Mouse (Mus musculus): ENCODE measurements around the gene Ypel5. TPM values are rescaled to one million over a fixed set of nuclear protein-coding genes. Genes with fewer than 3 reads are reported as not detected.

Ypel5 gene
- polyA plus RNA-seq, 1 experiment from 2014 or later: 74.5 TPM

GRCm38 (mm10) chr17:72895506-72895905 lies 59.3 kb downstream of the Ypel5 start:
- Histone ChIP-seq H3K36me3 (no peaks in the 10 kb centered on the region), H3K9me3 (no peaks in the 10 kb centered on the region), H3K4me3 (no peak overlapping the region), H3K9ac (replicated peaks) (no peak overlapping the region), H3K4me2 (replicated peaks) (no peak overlapping the region), H3K4me1 (0 out of 2 replicates have a peak, but pooled peaks cover under 1% of the 10 kb centered on the region), H3K27me3 (no peaks in the 10 kb centered on the region), H3K27ac (replicated peaks) (no peak overlapping the region)
- no peak for ATAC-seq (ENCODE audit: low FRiP score, low read depth)
- 91% methylated on average over 3 of the region's 3 CpGs for WGBS

DNA sequence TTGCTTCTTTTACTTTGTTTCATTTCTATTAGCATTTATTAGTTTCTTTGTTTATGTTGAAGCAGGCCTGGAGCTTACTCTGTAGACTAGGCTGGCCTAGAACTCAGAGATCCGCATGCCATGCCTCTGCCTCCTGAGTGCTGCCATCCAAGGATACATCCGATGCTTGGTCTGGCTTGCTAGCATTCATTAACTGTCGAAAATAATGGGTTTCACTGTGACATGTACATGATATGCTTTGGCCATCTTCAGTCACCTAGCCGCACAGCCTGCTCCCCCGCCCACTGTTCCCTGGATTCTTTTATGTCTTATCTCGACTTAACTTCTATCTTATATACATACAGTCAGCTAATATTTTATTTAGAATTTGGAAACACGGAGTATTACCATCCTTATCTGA lies 60.8 kb downstream of the Ypel5 start:
- Histone ChIP-seq H3K9ac (replicated peaks) (no peak overlapping the region), H3K36me3 (no peaks in the 10 kb centered on the region), H3K4me3 (no peak overlapping the region), H3K27me3 (no peaks in the 10 kb centered on the region), H3K4me2 (replicated peaks) (no peak overlapping the region), H3K27ac (replicated peaks) (no peak overlapping the region), H3K4me1 (no peaks in the 10 kb centered on the region), H3K9me3 (no peaks in the 10 kb centered on the region)
- 90% methylated on average over 7 of the region's 7 CpGs for WGBS
- no peak for ATAC-seq (ENCODE audit: low FRiP score, low read depth)

DNA sequence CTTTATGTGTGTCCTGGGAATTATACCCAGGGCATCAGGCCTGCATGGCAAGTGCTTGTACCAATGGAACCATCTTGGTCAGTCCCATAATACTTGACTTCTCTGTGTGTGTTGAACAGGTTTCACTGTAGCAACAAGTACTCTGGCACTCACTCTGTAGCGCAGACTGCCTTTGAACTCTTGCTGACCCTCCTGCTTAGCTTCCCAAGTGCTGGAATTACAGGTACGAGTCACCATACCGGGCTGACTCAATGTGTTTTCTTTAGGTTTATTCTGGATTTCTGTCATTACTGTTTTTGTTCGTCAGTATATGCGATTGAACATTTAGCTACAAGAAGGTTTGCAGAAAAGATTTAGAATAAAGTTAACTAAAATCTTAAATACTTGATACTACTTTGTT lies 61.7 kb downstream of the Ypel5 start:
- Histone ChIP-seq H3K9me3 (no peaks in the 10 kb centered on the region), H3K4me3 (no peak overlapping the region), H3K4me1 (no peaks in the 10 kb centered on the region), H3K27ac (replicated peaks) (no peak overlapping the region), H3K36me3 (no peaks in the 10 kb centered on the region), H3K9ac (replicated peaks) (no peak overlapping the region), H3K4me2 (replicated peaks) (no peak overlapping the region), H3K27me3 (no peaks in the 10 kb centered on the region)
- no peak for ATAC-seq (ENCODE audit: low FRiP score, low read depth)
- 87% methylated on average over 5 of the region's 5 CpGs for WGBS

DNA sequence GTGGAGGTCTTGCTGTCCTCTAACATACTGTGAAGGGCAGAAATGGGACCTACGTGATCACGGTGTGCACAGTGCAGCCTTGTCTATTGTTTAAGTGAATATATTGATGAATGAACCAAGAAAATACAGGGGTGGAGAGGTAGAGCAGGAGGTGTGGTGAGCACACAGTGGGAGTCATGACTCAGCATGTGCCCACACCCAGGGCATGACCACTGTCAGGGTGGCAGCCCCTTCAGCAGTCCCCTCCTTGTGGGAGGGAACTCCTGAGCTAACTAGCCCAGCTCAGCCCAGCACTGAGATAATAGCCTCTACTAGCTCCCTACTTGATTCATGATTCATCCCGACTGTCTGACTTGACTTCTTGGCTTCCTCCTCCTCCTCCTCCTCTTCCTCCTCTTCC lies 62.5 kb downstream of the Ypel5 start:
- H3K36me3 ChIP-seq: no peaks in the 10 kb centered on the region
- no peaks in the 10 kb centered on the region for H3K9me3 ChIP-seq
- H3K9ac ChIP-seq (replicated peaks): no peak overlapping the region
- no peaks in the 10 kb centered on the region for H3K4me1 ChIP-seq
- no peak for ATAC-seq (ENCODE audit: low FRiP score, low read depth)
- H3K27me3 ChIP-seq: no peaks in the 10 kb centered on the region
- H3K27ac ChIP-seq (replicated peaks): no peak overlapping the region
- H3K4me3 ChIP-seq: no peak overlapping the region
- H3K4me2 ChIP-seq (replicated peaks): no peak overlapping the region
- 76% methylated on average over 3 of the region's 3 CpGs for WGBS

Other genes starting within 250 kb of the Ypel5 start
- 0.65 and 0.99 TPM in 2 replicates for gene Alk, start 231.8 kb upstream of the Ypel5 start, polyA plus RNA-seq (2016; fragmentation: Nextera tagmentation; extraction: Ambion mirVana)
- gene Lbh, start 81.9 kb downstream of the Ypel5 start, polyA plus RNA-seq (2016; fragmentation: Nextera tagmentation; extraction: Ambion mirVana): 3.4 TPM in 2 replicates